Mouse (Mus musculus) heart, embryonic 14.5 days (tissue): ENCODE measurements around the gene Agbl4. TPM values are rescaled to one million over a fixed set of nuclear protein-coding genes. Genes with fewer than 3 reads are reported as not detected.

Experiments
- ATAC-seq: fragments of 200-750 bp; cut with Nextera tagmentation; 2 replicates; pipeline ENCODE4 v1.8.0; 2017; ENCODE audit warnings: low read depth, moderate TSS enrichment; ENCODE audit not compliant: insufficient number of reproducible peaks, insufficient read depth, low FRiP score
- H3K27ac ChIP-seq, 2 experiments: fragments of 200-500 bp in 1 of 2; fragments of 300-500 bp in 1 of 2; sonication (generic) in 1 of 2; replicated peaks in 1 of 2; 2 replicates each; pipeline ENCODE4 v1.5.1; 2012 to 2014; ENCODE audit warnings: low read depth in 2 of 2, low read length in 2 of 2, control low read depth in 1 of 2, mild to moderate bottlenecking in 1 of 2, mixed read lengths in 1 of 2; ENCODE audit not compliant: control insufficient read depth in 1 of 2, insufficient read depth in 1 of 2
- H3K27me3 ChIP-seq: fragments of 300-500 bp; sonication (generic); 2 replicates; pipeline ENCODE4 v1.6.1; 2014; ENCODE audit warnings: mild to moderate bottlenecking, low read length, control low read depth; ENCODE audit not compliant: control insufficient read depth, insufficient read depth
- H3K36me3 ChIP-seq: fragments of 300-500 bp; sonication (generic); 2 replicates; pipeline ENCODE4 v1.6.1; 2014; ENCODE audit warnings: mild to moderate bottlenecking, control low read depth, low read length, mixed read lengths; ENCODE audit not compliant: control insufficient read depth, insufficient read depth
- H3K4me1 ChIP-seq, 2 experiments: fragments of 200-500 bp in 1 of 2; fragments of 300-500 bp in 1 of 2; sonication (generic) in 1 of 2; 2 replicates each; pipeline ENCODE4 v1.6.1; 2012 to 2014; ENCODE audit warnings: low read length in 2 of 2, control low read depth in 1 of 2, mixed read lengths in 1 of 2; ENCODE audit not compliant: control insufficient read depth in 2 of 2, insufficient read depth in 2 of 2
- H3K4me2 ChIP-seq: fragments of 300-500 bp; sonication (generic); 2 replicates; pipeline ENCODE4 v1.6.1; 2014; ENCODE audit warnings: mild to moderate bottlenecking, low read length
- H3K4me3 ChIP-seq, 2 experiments: fragments of 200-500 bp in 1 of 2; fragments of 300-500 bp in 1 of 2; sonication (generic) in 1 of 2; 2 replicates each; pipeline ENCODE4 v1.5.1; 2012 to 2014; ENCODE audit warnings: low read length in 2 of 2, mild to moderate bottlenecking in 2 of 2, control low read depth in 1 of 2, low read depth in 1 of 2, moderate library complexity in 1 of 2; ENCODE audit not compliant: control insufficient read depth in 1 of 2, insufficient read depth in 1 of 2
- H3K9ac ChIP-seq: fragments of 300-500 bp; sonication (generic); 2 replicates; pipeline ENCODE4 v1.6.1; 2014; ENCODE audit warnings: mild to moderate bottlenecking, low read length
- H3K9me3 ChIP-seq: fragments of 300-500 bp; sonication (generic); 2 replicates; pipeline ENCODE4 v1.6.1; 2016; ENCODE audit warnings: low read length, control low read depth; ENCODE audit not compliant: control insufficient read depth
- WGBS: fragments of 180-500 bp; shearing (Covaris S2); extraction: QIAGEN DNeasy Blood & Tissue Kit; methylation state at CpG from one replicate; pipeline ENCODE4 v1.1.7; 2014; 5-methylcytosine and 5-hydroxymethylcytosine counted together
- polyA plus RNA-seq: library from polyadenylated mRNA; unstranded; fragments of >200 nt; fragmentation: Nextera tagmentation; extraction: Ambion mirVana; gene quantifications from 2 replicates; pipeline ENCODE4 v1.2.1, GENCODE M21; 2014

Agbl4 gene
- polyA plus RNA-seq, 1 experiment from 2014 or later, result 1.1 TPM

- no peak overlapping the region for H3K27ac ChIP-seq
- H3K4me2 ChIP-seq, result no peak overlapping the region
- H3K4me3 ChIP-seq, result no peak overlapping the region
- H3K36me3 ChIP-seq, result peaks cover 24% of the 10 kb centered on the region
- no peaks in the 10 kb centered on the region for H3K9me3 ChIP-seq
- peaks cover 9 to 27% of the 10 kb centered on the region in 2 experiments for H3K4me1 ChIP-seq
- no peaks in the 10 kb centered on the region for H3K27me3 ChIP-seq
- 88% methylated on average over 3 of the region's 3 CpGs for WGBS
- H3K9ac ChIP-seq, result no peak overlapping the region
- ATAC-seq, result no peak
These were observed 1050.5 kb downstream of the Agbl4 start for GRCm38 (mm10) chr4:111447918-111448317.

- H3K36me3 ChIP-seq, result peaks cover 20% of the 10 kb centered on the region
- H3K27me3 ChIP-seq, result no peaks in the 10 kb centered on the region
- H3K4me3 ChIP-seq, result no peak overlapping the region
- WGBS, result 96% methylated on average over 4 of the region's 4 CpGs
- H3K4me2 ChIP-seq, result no peak overlapping the region
- no peak for ATAC-seq
- H3K9ac ChIP-seq, result no peak overlapping the region
- no peak overlapping the region for H3K27ac ChIP-seq
- H3K4me1 ChIP-seq, result peaks cover 6 to 21% of the 10 kb centered on the region in 2 experiments
- H3K9me3 ChIP-seq, result no peaks in the 10 kb centered on the region
These were observed 1051.1 kb downstream of the Agbl4 start for GRCm38 (mm10) chr4:111448586-111448985.

DNA sequence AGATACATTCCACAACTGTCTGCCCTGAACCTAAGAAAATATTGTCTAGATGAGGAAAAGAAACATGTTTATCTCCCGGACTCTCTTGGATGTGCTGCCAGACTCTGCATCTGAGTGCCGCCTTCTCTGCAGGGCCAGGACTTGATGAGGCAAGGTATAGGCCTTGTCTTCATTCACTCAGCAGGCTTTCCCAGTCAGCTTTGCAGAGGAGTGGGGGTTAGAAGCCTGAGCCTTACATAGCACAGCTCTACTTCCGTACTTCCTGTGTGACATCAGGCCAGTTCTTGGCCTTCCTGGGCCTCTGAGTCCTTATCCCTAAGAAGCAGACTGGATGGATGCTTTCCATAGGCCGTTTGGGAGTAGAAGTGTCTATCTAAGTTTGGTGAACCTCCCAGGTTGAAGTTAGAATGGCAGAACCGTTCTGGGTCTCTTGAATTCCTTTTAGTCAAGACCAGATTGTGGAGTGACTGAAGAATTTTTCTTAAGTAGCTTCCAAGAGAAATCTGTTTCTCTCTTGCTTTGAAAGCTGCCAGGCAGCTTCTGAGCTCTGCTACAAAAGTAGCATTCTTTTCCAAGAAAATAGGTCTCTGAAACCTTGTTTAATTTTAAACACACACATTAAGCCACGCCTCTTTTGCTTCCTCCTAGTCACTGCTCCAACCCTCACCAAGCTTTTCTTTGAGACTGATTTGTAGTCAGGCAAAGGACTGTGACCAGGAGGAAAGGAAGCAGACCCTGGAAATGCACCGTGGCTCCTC is 1052.2 kb downstream of the Agbl4 start:
- H3K4me1 ChIP-seq, result peaks cover 4 to 13% of the 10 kb centered on the region in 2 experiments; a peak in 3 of 4 replicates
- H3K9me3 ChIP-seq, result no peaks in the 10 kb centered on the region
- no peak for ATAC-seq
- H3K4me3 ChIP-seq, result no peak overlapping the region
- WGBS, result 48% methylated on average over 7 of the region's 7 CpGs
- 0 out of 4 replicates have a peak overlapping the region, but pooled peaks of 1 of the 2 experiments have one; percentile 9 for H3K27ac ChIP-seq
- H3K36me3 ChIP-seq, result peaks cover 30% of the 10 kb centered on the region
- no peaks in the 10 kb centered on the region for H3K27me3 ChIP-seq
- no peak overlapping the region for H3K4me2 ChIP-seq
- H3K9ac ChIP-seq, result no peak overlapping the region

DNA sequence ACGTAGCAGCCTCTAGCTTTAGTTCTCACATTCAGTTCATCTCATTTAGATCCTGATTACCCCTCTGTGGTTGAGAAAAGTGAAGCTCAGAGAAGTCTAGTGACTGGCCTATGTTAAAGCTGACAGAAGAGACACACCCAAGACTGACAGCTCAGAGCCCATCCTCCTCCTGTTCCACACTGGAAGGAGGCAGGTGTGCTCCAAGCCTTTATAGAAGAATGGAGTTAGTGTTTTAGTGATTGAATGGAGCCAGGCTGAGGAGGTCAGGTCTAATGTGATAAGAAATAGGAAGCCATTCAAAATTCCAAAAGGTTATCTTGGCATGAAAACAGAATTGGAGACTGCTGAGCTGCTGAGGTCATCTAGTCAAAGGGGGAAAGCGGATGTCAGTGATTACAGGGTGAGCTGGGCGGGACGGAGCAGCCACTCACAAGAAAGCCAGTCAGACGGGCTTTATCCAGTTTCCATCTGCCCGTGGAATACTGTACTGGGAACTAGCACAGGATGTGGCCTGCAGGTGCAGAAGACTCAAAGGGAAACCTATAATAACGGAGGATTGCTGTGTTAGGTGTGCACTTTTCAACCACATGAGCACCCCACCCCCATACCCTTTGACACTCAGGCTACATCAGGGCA is 1053.9 kb downstream of the Agbl4 start:
- H3K36me3 ChIP-seq, result peaks cover 48% of the 10 kb centered on the region
- no peaks in the 10 kb centered on the region for H3K9me3 ChIP-seq
- no peaks in the 10 kb centered on the region for H3K27me3 ChIP-seq
- no peak overlapping the region for H3K9ac ChIP-seq
- ATAC-seq, result peak; percentile 44; the same call in 1 of the 2 replicates
- H3K27ac ChIP-seq, result no peak overlapping the region
- H3K4me1 ChIP-seq, result peaks cover 6 to 11% of the 10 kb centered on the region in 2 experiments
- WGBS, result 42% methylated on average over 7 of the region's 7 CpGs
- H3K4me3 ChIP-seq, result no peak overlapping the region
- no peak overlapping the region for H3K4me2 ChIP-seq

GRCm38 (mm10) chr4:111452192-111452591 is 1054.7 kb downstream of the Agbl4 start:
- WGBS, result 78% methylated on average over 5 of the region's 5 CpGs
- no peak for ATAC-seq
- H3K4me3 ChIP-seq, result no peak overlapping the region
- H3K27me3 ChIP-seq, result no peaks in the 10 kb centered on the region
- no peak overlapping the region for H3K9ac ChIP-seq
- peaks cover 6 to 12% of the 10 kb centered on the region in 2 experiments for H3K4me1 ChIP-seq
- peaks cover 49% of the 10 kb centered on the region for H3K36me3 ChIP-seq
- H3K27ac ChIP-seq, result no peak overlapping the region
- no peak overlapping the region for H3K4me2 ChIP-seq
- H3K9me3 ChIP-seq, result no peaks in the 10 kb centered on the region

GRCm38 (mm10) chr4:111453275-111453674 is 1055.8 kb downstream of the Agbl4 start:
- 76% methylated on average over 3 of the region's 3 CpGs for WGBS
- Histone ChIP-seq H3K4me3 (no peak overlapping the region), H3K4me1 (peaks cover 6 to 13% of the 10 kb centered on the region in 2 experiments), H3K36me3 (peaks cover 47% of the 10 kb centered on the region), H3K9me3 (no peaks in the 10 kb centered on the region), H3K27ac (no peak overlapping the region), H3K4me2 (no peak overlapping the region), H3K27me3 (no peaks in the 10 kb centered on the region), H3K9ac (no peak overlapping the region)
- no peak for ATAC-seq

- no peak for ATAC-seq
- H3K4me3 ChIP-seq, result no peak overlapping the region
- no peak overlapping the region for H3K9ac ChIP-seq
- no peaks in the 10 kb centered on the region for H3K9me3 ChIP-seq
- H3K27ac ChIP-seq, result no peak overlapping the region
- peaks cover 6 to 13% of the 10 kb centered on the region in 2 experiments for H3K4me1 ChIP-seq
- H3K27me3 ChIP-seq, result no peaks in the 10 kb centered on the region
- 76% methylated on average over 5 of the region's 5 CpGs for WGBS
- no peak overlapping the region for H3K4me2 ChIP-seq
- peaks cover 46% of the 10 kb centered on the region for H3K36me3 ChIP-seq
These were observed 1058.2 kb downstream of the Agbl4 start for GRCm38 (mm10) chr4:111455621-111456020.
